Mouse (Mus musculus) kidney, postnatal 10 days (tissue): Measurements from ENCODE around the gene Slc9a1.

Source experiments
- DNase-seq: peaks from one replicate; pipeline ENCODE4 v3.0.0; 2021; ENCODE audit warnings: mixed read lengths

The Slc9a1 gene

DNA sequence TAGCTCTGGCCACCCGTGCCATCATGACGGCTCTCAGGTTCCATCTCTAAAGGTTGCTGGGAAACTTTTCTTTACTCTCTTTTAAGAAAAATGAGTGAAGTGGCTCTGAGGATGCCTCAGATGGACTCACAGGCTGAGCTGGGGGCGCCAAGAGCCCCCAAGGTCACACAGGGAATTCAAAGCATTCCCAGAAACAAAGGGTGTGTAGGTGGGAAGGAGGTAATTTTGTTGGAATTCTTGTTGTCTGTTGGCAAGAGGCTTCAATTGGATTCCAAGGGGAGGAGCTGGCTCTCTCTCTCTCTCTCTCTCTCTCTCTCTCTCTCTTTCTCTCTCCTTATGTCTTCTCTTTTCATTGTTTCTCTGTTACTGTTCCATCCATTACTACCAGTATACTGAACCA lies 72.7 kb downstream of the Slc9a1 start:
- no peak for DNase-seq

DNA sequence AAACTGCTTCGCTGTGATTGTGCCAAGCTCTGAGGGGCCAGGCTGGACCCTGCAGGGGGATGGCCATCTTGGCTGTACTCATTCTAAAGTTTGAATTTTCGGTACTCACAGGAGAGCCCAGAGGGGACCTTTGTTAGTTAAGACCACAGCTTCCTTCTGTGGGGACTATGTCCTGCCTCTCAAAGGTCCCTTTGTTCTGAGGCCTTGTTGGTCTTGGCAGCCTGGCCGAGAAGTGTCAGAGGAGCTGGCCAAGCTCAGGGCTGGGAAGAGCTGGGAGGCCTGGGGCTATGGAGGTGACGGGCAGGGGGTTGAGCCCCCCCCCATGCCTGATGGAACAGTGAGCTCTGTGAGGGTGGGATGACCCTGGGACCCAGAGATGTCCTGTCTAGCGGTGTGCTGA lies 73.6 kb downstream of the Slc9a1 start:
- no peak for DNase-seq

DNA sequence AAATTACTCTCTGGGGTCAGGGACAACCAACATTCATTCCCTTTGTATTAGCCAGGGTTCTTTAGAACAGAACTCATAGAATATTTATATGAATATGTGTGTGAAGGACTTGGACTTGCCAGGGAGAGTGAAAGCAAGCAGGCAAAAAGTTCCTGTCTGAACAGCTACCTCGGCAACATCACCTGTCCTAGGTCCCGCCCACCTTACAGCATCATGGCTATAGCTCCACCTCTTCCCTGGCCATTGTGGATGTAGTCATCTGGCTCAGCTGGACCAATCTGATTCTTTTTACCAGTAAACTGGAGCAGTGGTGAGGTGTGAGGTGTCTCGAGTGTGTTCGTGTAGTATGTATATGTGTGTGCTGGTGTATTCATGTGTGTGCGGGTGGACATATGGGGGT lies 76.2 kb downstream of the Slc9a1 start:
- no peak for DNase-seq

DNA sequence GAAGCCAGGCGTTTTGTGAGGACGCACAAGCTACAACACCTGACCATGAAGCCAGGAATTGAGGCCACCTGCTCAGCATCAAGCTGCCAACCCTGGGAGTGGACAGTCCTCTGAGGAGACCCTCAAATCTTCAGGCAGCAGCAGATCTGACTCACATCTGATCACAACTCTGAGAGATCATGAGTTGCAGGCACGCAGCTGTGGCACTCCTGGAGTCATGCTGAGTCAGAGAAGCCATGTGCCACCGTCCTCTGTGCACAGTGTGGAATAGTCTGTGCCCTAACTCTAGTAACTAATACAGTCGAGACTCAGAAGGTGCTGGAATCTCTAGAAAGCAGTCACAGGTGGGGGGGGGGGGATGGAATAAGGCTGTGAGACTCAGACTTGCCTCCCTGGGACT lies 77.9 kb downstream of the Slc9a1 start:
- no peak for DNase-seq

DNA sequence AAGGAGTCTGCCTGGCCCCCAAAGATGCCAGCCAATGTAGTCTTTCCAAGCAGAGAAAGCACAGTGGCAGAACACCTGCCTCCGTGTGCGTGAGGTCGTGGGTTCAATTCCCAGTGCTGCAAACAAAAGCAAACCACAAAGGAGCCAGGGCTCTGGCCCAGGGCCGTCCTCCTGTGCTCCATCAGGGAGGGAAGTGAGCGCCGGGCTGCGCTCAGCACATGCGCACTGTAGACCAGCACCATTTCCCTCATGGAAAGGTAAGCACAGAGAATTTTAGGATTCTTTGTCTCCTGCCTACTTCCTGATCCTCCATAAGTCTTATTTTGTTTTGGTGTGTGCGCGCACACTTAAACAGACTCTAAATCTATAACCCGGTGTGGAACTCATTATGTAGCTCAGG lies 78.5 kb downstream of the Slc9a1 start:
- no peak for DNase-seq

DNA sequence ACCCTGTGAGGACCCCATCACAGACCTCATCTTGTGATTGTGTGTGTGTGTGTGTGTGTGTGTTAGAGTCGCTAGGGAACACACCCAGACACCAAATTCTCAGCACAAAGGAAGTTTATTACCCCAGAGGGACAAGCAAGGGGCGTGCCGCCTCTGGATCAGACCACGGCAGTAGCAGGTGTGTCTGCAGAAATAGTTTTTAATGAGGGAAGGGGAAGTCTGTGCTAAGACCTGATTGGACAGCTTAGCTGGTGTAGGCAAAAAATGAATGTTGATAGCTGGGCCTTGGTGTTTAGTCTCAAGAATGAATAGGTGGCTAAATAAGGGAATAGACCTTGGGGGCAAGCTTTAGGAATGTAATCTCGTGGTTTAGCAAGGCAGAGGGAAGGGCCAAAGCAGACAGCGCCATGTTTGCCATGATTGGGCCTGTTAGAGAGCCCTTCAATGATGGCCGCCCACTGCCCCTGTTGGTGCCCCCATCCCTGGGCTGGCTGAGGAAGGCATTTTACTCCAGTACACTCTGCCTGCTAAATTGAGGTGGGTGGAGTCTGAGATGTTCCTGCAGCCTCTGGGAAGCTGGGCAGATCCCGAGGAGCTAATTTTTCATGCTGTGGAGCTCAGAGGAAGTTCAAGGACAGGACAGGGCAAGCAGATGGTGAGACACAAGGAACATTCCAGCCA lies 79.3 kb downstream of the Slc9a1 start:
- DNase-seq, result no peak

DNA sequence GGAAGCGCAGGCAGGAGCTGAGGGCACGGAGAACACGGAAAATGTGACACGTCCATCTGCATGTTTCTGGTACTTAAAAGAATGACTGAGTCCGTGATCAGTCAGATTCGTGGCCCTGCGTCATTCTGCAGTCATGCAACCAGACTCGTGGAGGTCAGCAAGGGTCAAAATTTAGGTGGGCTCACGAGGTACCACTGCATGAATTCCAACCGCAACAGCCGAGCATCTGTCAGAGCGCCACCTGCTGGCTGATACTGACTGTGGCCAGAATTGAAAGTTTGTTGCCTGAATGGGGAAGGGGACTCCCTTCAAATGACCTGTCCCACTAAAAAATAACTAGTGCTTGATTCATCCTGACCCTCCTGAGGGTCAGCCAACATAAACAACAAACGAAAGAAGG lies 80.2 kb downstream of the Slc9a1 start:
- peak; percentile 74 for DNase-seq

DNA sequence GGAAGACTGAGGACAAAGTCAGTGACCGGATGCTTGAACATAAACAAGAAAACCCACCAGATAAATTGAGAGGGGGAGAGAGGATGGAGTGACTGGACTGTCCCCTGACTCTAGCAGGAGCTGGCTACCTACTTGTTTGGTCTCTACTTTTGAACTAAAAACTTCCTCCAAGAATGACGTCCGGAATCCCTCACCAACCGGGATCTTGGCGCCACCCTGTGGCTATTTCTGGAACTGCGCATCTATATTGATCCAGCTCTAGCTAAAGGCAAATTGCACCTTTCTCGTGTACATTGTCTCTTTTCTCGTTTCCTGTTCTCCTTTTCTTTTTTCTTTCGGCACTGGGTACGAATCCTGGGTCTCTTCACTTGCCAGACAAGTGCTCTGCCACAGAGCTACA lies 82.0 kb downstream of the Slc9a1 start:
- peak; percentile 92 for DNase-seq

DNA sequence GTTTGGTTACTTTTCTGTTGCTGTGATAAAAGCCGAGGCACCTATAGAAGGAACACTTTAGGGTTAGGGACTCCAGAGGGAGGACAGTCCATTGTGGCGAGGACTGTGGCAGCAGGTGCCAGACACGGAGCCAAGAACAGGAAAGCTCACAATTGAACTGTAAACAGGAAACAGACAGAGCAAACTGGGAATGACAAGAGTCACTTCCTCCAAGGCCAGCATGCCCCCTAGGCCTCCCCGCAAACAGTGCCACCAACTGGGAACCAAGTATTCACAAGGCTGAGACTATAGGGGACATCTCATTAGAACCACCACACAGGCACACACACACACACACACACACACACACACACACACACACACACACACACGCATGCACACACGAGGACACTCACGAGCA lies 82.9 kb downstream of the Slc9a1 start:
- DNase-seq, result no peak

DNA sequence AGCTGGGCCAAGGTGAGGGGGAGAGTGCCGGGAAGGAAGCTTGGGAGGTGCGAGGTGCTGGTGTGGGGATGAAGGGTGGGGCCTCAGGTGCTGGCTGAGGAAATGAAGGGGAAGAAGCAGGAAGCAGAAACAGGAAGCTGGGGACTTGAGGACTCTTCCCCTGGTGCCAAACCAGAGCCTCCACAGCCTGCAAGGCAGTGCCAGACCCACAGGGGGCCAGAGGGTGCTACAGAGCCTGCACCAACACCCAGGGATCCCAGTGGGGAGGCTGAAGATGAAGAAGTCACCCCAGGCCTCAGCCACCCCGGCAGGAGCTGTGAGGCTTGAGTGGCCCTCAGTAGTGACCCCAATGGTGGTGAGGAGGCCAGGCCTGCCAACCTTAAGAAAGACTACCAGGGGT lies 88.5 kb downstream of the Slc9a1 start:
- DNase-seq, result no peak

DNA sequence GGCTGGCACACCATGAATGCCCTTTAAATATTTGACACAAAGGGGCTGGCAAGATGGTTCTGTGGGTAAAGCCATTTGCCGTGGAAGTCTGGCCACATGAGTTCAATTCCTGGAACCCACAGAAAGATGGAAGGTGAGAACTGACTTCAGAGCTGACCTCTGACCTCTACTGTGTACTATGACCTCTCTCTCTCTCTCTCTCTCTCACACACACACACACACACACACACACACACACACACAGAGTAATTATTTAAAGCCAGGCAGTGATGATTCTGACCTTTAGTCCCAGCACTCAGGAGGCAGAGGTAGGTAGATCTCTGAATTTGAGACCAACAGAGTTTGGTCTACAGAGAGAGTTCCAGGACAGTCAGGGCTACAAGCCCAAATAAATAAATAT lies 90.5 kb downstream of the Slc9a1 start:
- no peak for DNase-seq

DNA sequence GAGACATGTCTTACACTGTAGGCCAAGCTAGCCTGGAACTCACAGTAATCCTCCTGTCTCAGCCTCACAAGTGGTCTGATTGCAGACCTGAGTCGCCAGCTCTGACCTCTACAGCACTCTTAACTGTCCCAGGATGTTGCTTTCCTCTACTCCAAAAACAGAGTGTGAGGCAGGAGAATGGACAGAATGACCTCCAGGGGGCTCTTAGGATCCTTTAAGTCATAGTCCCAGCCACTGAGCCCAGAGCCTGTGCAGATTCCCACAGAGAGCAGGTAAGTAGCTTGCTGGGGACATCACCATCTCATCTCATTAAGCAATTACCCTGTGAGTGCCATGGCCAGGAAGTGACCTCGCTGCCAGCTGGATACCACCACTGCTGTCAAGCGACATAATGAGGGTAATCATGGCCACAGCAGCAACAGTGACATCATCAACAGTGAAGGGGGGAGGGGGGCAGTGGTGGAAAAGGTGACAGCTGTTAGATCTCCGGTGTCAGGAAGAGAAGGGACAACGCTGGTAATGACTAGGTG lies 91.4 kb downstream of the Slc9a1 start:
- no peak for DNase-seq

DNA sequence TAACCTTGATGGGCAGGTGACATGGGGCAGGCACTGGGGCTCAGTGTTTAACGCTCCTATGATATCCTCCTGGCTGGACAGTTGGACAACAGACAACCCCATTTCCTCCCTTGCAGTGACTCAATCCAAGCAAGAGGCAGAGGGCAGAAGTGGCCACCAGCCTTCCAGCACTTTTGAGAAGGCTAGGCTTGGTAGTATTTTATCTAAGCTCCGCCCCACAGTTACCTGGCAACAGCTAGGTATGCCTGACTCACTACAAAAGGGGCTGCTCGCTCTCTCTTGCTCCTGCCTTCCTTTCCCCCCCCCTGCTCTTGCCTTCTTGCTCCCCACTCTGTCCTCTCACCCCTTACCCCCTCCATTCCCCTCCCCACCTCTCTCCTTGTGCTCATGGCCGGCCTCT lies 91.9 kb downstream of the Slc9a1 start:
- no peak for DNase-seq

DNA sequence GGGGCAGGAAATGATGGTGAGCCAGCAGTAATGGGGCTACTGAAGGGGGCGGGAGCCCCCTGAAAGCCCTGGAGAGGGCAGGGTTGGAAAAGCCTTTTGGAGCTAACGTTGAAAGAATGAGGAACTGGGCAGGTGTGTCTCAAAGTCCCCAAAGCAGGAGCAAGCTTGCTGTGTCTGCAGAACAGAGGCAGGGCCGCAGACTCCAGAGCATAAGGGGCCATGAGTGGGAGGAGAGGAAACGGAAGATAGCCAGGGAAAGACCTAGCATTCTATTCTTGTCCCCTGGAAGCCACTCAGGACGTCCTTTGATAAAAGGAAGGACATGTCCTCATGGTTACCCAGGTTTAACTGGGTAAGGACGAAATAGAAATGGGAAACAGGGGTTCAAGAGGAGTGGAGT lies 93.7 kb downstream of the Slc9a1 start:
- peak; percentile 46 for DNase-seq

DNA sequence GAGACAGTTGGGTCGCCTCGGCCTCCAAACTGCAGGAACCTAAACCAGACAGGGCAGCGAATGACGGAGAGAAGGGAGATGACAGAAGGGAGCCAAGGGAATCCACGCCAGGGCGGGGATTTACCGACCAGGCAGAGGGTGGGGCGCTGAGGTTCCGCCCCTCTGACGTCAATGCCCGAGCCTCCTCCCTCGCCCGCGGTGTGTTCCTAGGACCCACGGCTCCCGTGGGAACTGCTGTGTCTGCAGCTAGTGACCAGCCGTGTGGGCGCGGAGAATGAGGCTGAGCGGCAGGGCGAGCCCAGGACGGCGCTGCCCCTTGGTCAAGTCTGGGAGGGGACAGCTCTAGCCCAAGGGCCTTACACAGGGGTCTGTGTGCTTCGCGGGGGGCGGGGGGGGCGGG lies 98.6 kb downstream of the Slc9a1 start:
- DNase-seq, result peak; percentile 90

DNA sequence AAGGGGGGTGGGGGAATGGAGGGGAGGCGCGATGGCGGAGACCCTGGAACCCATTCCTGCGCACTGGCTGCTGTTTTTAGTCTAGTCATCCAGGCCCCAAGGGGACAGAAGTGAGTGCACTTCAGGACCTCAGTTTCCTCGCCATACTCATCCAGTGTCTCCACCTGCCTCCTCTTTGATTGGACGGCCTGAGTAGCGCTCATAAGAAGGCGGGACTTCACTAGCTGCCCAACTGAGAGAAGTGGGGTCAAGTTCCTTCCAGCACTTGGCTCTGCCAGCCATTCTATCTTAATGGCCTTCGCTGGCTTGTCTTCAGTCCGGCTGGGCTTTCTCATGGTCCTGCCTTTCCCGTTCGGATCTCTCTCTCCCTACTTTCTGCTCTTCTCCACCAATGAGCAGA lies 99.6 kb downstream of the Slc9a1 start:
- DNase-seq, result no peak

DNA sequence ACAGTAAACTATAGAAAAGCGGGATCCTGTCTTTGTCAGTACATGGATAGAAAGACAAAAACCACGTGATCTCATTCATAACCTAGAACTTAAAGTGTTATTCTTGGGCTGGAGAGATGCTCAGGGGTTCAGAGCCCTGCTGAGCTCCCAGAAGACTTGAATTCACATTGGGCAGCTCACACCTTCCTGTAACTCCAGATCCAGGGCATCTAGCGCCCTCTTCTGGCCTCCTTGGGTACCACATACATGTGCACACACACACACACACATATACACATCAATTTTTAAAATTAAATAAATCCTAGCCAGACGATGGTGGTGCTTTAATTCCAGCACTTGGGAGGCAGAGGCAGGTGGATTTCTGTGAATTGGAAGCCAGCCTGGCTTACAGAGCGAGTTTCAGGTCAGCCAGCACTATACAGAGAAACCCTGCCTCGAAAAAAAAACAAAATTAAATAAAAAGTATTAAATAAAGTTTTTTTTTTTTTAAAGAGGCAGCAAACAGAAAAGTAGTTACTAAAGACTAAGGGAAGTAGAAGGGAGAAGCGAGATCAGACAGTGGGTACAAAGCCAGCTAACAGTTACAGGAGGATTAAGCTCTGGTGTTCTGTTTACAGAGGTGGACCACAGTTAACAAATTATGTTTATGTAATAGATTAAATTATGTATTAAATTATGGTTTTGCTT lies 101.8 kb downstream of the Slc9a1 start:
- DNase-seq, result no peak
